Mouse (Mus musculus): ENCODE measurements around the gene Tspan1. TPM values are rescaled to one million over a fixed set of nuclear protein-coding genes. Genes with fewer than 3 reads are reported as not detected.

The Tspan1 gene
- polyA plus RNA-seq, 1 experiment from 2014 or later, result 0.22 TPM

Other genes starting within 250 kb of the Tspan1 start
- gene Dmbx1, start 227.7 kb downstream of the Tspan1 start, polyA plus RNA-seq (2016; fragmentation: Nextera tagmentation; extraction: Ambion mirVana), result 0.51 and 0.87 TPM in 2 replicates
- 3.2 and 3.6 TPM in 2 replicates for gene Faah, start 149.7 kb downstream of the Tspan1 start, polyA plus RNA-seq (2016; fragmentation: Nextera tagmentation; extraction: Ambion mirVana)
- 16.9 and 18.9 TPM in 2 replicates for gene Nsun4, start 113.7 kb downstream of the Tspan1 start, polyA plus RNA-seq (2016; fragmentation: Nextera tagmentation; extraction: Ambion mirVana)
- gene Uqcrh, start 92.5 kb downstream of the Tspan1 start, polyA plus RNA-seq (2016; fragmentation: Nextera tagmentation; extraction: Ambion mirVana), result 377 and 389 TPM in 2 replicates
- 62.0 and 64.2 TPM in 2 replicates for gene Lrrc41, start 92.3 kb downstream of the Tspan1 start, polyA plus RNA-seq (2016; fragmentation: Nextera tagmentation; extraction: Ambion mirVana)
- 61.4 and 63.1 TPM in 2 replicates for gene Rad54l, start 43.9 kb downstream of the Tspan1 start, polyA plus RNA-seq (2016; fragmentation: Nextera tagmentation; extraction: Ambion mirVana)
- gene Pomgnt1, start 43.8 kb downstream of the Tspan1 start, polyA plus RNA-seq (2016; fragmentation: Nextera tagmentation; extraction: Ambion mirVana), result 58.6 and 59.5 TPM in 2 replicates
- gene Lurap1, start 16.3 kb downstream of the Tspan1 start, polyA plus RNA-seq (2016; fragmentation: Nextera tagmentation; extraction: Ambion mirVana), result 2.0 and 2.2 TPM in 2 replicates
- not detected in 2 replicates for gene 1700042G07Rik, start 5.8 kb upstream of the Tspan1 start, polyA plus RNA-seq (2016; fragmentation: Nextera tagmentation; extraction: Ambion mirVana)
- gene Gm49337, start 5.8 kb upstream of the Tspan1 start, polyA plus RNA-seq (2016; fragmentation: Nextera tagmentation; extraction: Ambion mirVana), result not detected in 2 replicates
- 93.5 and 100 TPM in 2 replicates for gene Pik3r3, start 54.0 kb upstream of the Tspan1 start, polyA plus RNA-seq (2016; fragmentation: Nextera tagmentation; extraction: Ambion mirVana)